Mouse (Mus musculus) thymus, adult 2 months (tissue): ENCODE results near the gene Xntrpc. TPM values are rescaled to one million over a fixed set of nuclear protein-coding genes. Genes with fewer than 3 reads are reported as not detected.
A peak's percentile ranks its signal among the peaks of the same experiment; 100 is the strongest.

Source experiments
- DNase-seq: peaks from one replicate; pipeline ENCODE4 v3.0.0; 2021
- H3K27ac ChIP-seq: fragments of 200-500 bp; 2 replicates; pipeline ENCODE4 v1.5.1; 2012; ENCODE audit warnings: low read length, control low read depth; ENCODE audit not compliant: control insufficient read depth, insufficient read depth
- H3K27me3 ChIP-seq: fragments of 200-500 bp; 2 replicates; pipeline ENCODE4 v1.6.1; 2012; ENCODE audit warnings: mild to moderate bottlenecking, low read length, moderate library complexity, mixed read lengths; ENCODE audit not compliant: control insufficient read depth, insufficient read depth
- H3K36me3 ChIP-seq: fragments of 200-500 bp; 2 replicates; pipeline ENCODE4 v1.6.1; 2012; ENCODE audit warnings: mild to moderate bottlenecking, low read length, moderate library complexity; ENCODE audit not compliant: control insufficient read depth, insufficient read depth
- H3K4me1 ChIP-seq: fragments of 200-500 bp; replicated peaks from 2 replicates; pipeline ENCODE4 v1.6.1; 2012; ENCODE audit warnings: low read length; ENCODE audit not compliant: control insufficient read depth, insufficient read depth
- H3K4me3 ChIP-seq: fragments of 200-500 bp; 2 replicates; pipeline ENCODE4 v1.5.1; 2012; ENCODE audit warnings: mild to moderate bottlenecking, low read length, control low read depth, moderate library complexity; ENCODE audit not compliant: control insufficient read depth, insufficient read depth
- CTCF ChIP-seq: fragments of 200-500 bp; IDR thresholded peaks from 2 replicates; pipeline ENCODE4 v1.5.1; 2012; ENCODE audit warnings: mild to moderate bottlenecking, control low read depth, low read length, moderate library complexity, borderline replicate concordance; ENCODE audit not compliant: control insufficient read depth, poor library complexity, insufficient read depth; ENCODE audit errors: extremely low read depth
- POLR2A ChIP-seq: fragments of 200-500 bp; IDR thresholded peaks from 2 replicates; pipeline ENCODE4 v1.6.1; 2012; ENCODE audit warnings: mild to moderate bottlenecking, low read length, control low read depth, moderate library complexity; ENCODE audit not compliant: control insufficient read depth, poor library complexity, insufficient read depth; ENCODE audit errors: extremely low read depth
- WGBS: fragments of 180-500 bp; shearing (Covaris S2); methylation state at CpG from one replicate; pipeline ENCODE4 v1.1.7; 2018; 5-methylcytosine and 5-hydroxymethylcytosine counted together
- polyA plus RNA-seq: library from polyadenylated mRNA; depleted of rRNA; stranded (reverse); fragments of >200 nt; gene quantifications from 2 replicates; pipeline ENCODE4 v1.2.3, GENCODE M21; 2012

Gene Xntrpc
- polyA plus RNA-seq, 1 experiment: 11.9 TPM

DNA sequence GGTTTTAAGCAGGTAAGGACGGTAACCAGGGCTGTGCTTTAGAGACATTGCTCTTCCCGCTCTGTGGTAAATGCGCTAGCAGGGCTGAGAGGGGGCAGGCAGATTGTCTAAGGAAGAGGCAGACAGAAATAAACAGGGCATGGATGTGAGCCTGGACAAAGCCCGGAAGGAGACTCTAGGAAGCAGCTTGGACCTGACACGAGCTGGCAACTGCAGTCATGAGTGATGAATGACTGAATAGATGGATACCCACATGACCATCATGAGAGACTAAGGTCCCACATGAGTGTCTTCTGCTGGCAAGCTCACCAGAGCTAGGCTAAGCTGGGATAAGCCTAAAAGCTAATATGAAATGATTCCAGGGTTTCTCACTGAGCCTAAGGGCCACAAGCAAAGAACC, 38.6 kb downstream of the Xntrpc start:
- 80% methylated on average over 5 of the region's 5 CpGs for WGBS
- DNase-seq: no peak
- Histone ChIP-seq H3K36me3 (no peaks in the 10 kb centered on the region), H3K27ac (no peak overlapping the region), H3K4me3 (no peak overlapping the region), H3K27me3 (no peaks in the 10 kb centered on the region), H3K4me1 (peaks cover 42% of the 10 kb centered on the region)
- TF ChIP-seq POLR2A (no peak), CTCF (no peak)

DNA sequence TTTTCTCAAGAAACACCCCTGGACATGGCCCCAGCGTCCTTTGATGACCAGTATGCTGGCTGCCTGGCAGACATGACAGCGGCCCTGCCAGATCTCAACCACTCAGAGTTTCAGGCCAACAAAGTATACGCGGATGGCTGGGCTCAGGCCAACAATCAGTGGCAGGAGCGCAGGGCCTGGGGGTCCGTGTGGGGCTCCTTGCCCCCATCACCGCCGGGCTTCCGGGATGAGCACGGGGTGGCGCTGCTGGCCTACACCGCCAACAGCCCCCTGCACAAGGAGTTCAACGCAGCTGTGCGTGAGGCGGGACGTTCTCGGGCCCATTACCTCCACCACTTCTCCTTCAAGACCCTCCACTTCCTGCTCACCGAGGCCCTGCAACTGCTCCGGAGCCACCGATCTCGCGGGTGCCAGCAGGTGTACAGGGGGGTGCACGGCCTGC, 41.2 kb downstream of the Xntrpc start:
- Histone ChIP-seq H3K27ac (peak overlapping the region; percentile 63; the same call in 1 of the 2 replicates), H3K27me3 (no peaks in the 10 kb centered on the region), H3K4me3 (peak overlapping the region; percentile 51), H3K4me1 (peaks cover 46% of the 10 kb centered on the region), H3K36me3 (no peaks in the 10 kb centered on the region)
- WGBS: 32% methylated on average over 23 of the region's 23 CpGs
- peak; percentile 55; the same call in 1 of the 2 replicates for TF ChIP-seq POLR2A
- peak; percentile 40; the same call in 1 of the 2 replicates for TF ChIP-seq CTCF
- DNase-seq: peak; percentile 47

DNA sequence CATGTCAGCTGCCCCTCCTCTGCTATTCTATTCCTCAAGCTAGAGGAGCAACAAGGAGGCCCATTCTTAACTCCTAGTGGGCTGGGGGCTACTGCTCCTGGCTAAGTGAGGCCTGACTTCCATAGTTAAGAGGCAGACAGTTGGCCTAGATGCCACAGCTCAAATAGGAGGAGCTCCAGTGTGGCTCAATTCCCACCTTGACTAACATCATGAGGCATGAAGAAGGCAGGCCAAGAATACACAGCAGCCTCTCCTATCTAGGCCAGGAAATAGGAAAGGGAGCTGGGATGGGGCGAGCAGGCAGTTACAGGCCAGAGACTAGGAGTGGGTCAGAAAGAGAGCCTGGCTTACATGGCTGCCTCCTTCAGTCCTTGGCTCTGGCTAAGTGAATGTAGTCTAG, 42.7 kb downstream of the Xntrpc start:
- no peak for DNase-seq
- Histone ChIP-seq H3K27me3 (no peaks in the 10 kb centered on the region), H3K4me1 (peaks cover 46% of the 10 kb centered on the region), H3K27ac (peak overlapping the region; percentile 70), H3K36me3 (no peaks in the 10 kb centered on the region), H3K4me3 (peak overlapping the region; percentile 16; the same call in 1 of the 2 replicates)
- TF ChIP-seq POLR2A (no peak), CTCF (no peak)
- 95% methylated on average over 1 of the region's 1 CpGs for WGBS

DNA sequence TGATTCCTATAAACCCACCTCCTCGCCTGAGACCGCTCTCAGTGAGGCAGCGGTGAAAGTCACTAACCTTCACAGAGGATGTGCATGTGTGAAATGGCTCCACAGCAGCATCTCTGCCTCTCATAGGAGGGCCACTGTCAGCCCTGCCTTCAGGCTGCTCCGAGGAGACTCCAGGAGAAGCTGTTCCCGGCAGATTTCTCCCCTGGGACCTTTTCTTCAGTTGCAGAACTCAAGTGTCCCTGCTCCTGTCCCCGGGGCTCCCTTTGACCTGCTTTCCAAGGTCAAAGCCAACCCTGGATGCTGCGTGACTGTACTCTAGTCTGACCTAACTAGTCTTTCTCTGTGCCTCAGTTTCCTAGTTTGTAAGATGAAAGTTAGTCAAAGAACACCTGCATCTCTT, 43.7 kb downstream of the Xntrpc start, which contains the start of gene Art5:
Gene Art5, minus strand, starts transcription at position 319 of the 400 bp plus-strand sequence.
- no peak for DNase-seq
- 67% methylated on average over 7 of the region's 7 CpGs for WGBS
- no peaks in the 10 kb centered on the region for H3K27me3 ChIP-seq
- no peaks in the 10 kb centered on the region for H3K36me3 ChIP-seq
- peak within 1 kb of the TSS; percentile 16; the same call in 1 of the 2 replicates for H3K4me3 ChIP-seq
- H3K4me1 ChIP-seq: peaks cover 46% of the 10 kb centered on the region
- peak within 1 kb of the TSS; percentile 83 for H3K27ac ChIP-seq
- TF ChIP-seq POLR2A: no peak
- no peak for TF ChIP-seq CTCF

GRCm38 (mm10) chr7:102109746-102110145, 44.2 kb downstream of the Xntrpc start:
- no peak for TF ChIP-seq POLR2A
- no peak overlapping the region for H3K4me3 ChIP-seq
- WGBS: 81% methylated on average over 4 of the region's 4 CpGs
- H3K27ac ChIP-seq: peak overlapping the region; percentile 12; the same call in 1 of the 2 replicates
- no peak for DNase-seq
- peaks cover 46% of the 10 kb centered on the region for H3K4me1 ChIP-seq
- no peaks in the 10 kb centered on the region for H3K27me3 ChIP-seq
- H3K36me3 ChIP-seq: no peaks in the 10 kb centered on the region

GRCm38 (mm10) chr7:102113151-102113729, 47.7 kb downstream of the Xntrpc start:
- Histone ChIP-seq H3K4me1 (peaks cover 28% of the 10 kb centered on the region), H3K36me3 (no peaks in the 10 kb centered on the region), H3K27ac (no peak overlapping the region), H3K4me3 (no peak overlapping the region), H3K27me3 (no peaks in the 10 kb centered on the region)
- WGBS: 94% methylated on average over 45 of the region's 45 CpGs
- no peak for DNase-seq
- TF ChIP-seq CTCF (no peak), POLR2A (no peak)
